Mouse (Mus musculus): ENCODE measurements around the gene Des.

DNA sequence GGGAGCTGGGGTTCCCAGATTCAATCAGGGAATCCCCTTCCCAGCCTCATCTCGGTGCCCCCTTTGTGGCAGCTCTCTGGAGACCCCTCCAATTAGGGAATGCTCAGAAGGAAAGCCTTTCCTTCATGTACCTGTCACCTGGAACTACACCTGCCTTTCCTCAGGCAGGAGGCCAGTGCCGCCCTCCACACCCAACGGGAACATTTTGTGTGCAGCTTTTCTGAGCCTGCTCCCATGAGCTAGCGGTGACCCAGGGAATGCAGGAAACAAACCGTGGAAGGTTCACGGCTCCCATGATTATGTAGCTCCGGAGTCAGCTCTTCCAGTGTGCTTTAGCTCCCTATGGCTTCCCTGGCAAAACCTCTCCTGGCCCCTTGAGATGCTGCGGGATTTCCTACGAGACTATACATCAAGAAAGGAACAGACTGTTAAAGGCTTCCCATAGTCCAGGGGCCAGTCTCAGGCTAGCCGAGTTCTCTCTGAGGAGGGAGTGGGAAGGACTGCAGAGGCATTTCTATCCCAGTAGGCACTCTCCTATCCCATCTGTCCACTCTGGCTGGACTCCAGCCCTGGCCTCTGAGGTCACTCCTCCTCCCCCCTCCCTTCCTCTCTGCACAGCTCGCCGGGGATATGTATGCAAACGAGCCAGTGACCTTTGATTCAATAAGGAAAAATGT lies 10.0 kb downstream of the Des start:
- no peak for TF ChIP-seq TCF12 (IDR thresholded peaks at IDR 0.05; ENCODE audit: insufficient read depth, poor library complexity, severe bottlenecking)
- no peak for TF ChIP-seq POLR2A (IDR thresholded peaks at IDR 0.05; ENCODE audit: insufficient read length, low read depth)
- TF ChIP-seq REST (IDR thresholded peaks at IDR 0.05; ENCODE audit: insufficient read depth, insufficient read length), result no peak
- no peak for TF ChIP-seq E2F4 (IDR thresholded peaks at IDR 0.05; ENCODE audit: insufficient read depth)
- peak in 1 of 3 experiments; percentile 77 for TF ChIP-seq MYOD1 (IDR thresholded peaks at IDR 0.05; ENCODE audit: control insufficient read depth in 1 of 3, insufficient read length in 2 of 3, low read depth in 2 of 3)
- TF ChIP-seq SRF (IDR thresholded peaks at IDR 0.05; ENCODE audit: control insufficient read depth, insufficient read length, low read depth), result no peak
- TF ChIP-seq CEBPB (IDR thresholded peaks at IDR 0.05; ENCODE audit: insufficient read depth, poor library complexity, severe bottlenecking), result no peak
